Mouse (Mus musculus) myocyte (in vitro differentiated cells): Measurements from ENCODE around the gene Tmem8b. TPM values are rescaled to one million over a fixed set of nuclear protein-coding genes. Genes with fewer than 3 reads are reported as not detected.

Experiments used
- H3K27me3 ChIP-seq: one replicate; pipeline ENCODE4 v1.6.1; 2011; ENCODE audit not compliant: control insufficient read depth, insufficient read depth, insufficient read length
- H3K36me3 ChIP-seq: one replicate; pipeline ENCODE4 v1.6.1; 2011; ENCODE audit not compliant: control insufficient read depth, insufficient read depth
- H3K4me2 ChIP-seq: one replicate; pipeline ENCODE4 v1.6.1; 2011; ENCODE audit warnings: low read depth, control low read depth
- H3K4me3 ChIP-seq: one replicate; pipeline ENCODE4 v1.5.1; 2011; ENCODE audit warnings: mild to moderate bottlenecking, control low read depth, moderate library complexity
- H3K79me2 ChIP-seq: one replicate; pipeline ENCODE4 v1.6.1; 2011; ENCODE audit not compliant: control insufficient read depth, insufficient read depth
- H3ac ChIP-seq: one replicate; pipeline ENCODE4 v1.6.1; 2011; ENCODE audit not compliant: control insufficient read depth, insufficient read length
- CEBPB ChIP-seq: IDR thresholded peaks from 2 replicates; pipeline ENCODE4 v1.6.1; 2011; ENCODE audit warnings: mild to moderate bottlenecking, moderate library complexity; ENCODE audit not compliant: poor library complexity, insufficient read depth, severe bottlenecking
- E2F4 ChIP-seq: IDR thresholded peaks from one replicate; pipeline ENCODE4 v1.6.1; 2011; ENCODE audit warnings: mild to moderate bottlenecking, control low read depth, moderate library complexity; ENCODE audit not compliant: insufficient read depth
- MAX ChIP-seq: IDR thresholded peaks from one replicate; pipeline ENCODE4 v1.6.1; 2011; ENCODE audit warnings: low read depth, mild to moderate bottlenecking, control low read depth
- MYOD1 ChIP-seq, 3 experiments: IDR thresholded peaks; one replicate each; pipeline ENCODE4 v1.6.1; 2011; ENCODE audit warnings: control low read depth in 2 of 3, low read depth in 2 of 3, mild to moderate bottlenecking in 2 of 3, moderate library complexity in 1 of 3; ENCODE audit not compliant: insufficient read length in 2 of 3, control insufficient read depth in 1 of 3
- MYOG ChIP-seq, 3 experiments: IDR thresholded peaks; one replicate each; pipeline ENCODE4 v1.6.1; 2011; ENCODE audit warnings: control low read depth in 2 of 3, low read depth in 2 of 3, mild to moderate bottlenecking in 2 of 3; ENCODE audit not compliant: insufficient read length in 2 of 3, control insufficient read depth in 1 of 3, insufficient read depth in 1 of 3
- POLR2A ChIP-seq: IDR thresholded peaks from one replicate; pipeline ENCODE4 v1.6.1; 2011; ENCODE audit warnings: low read depth, mild to moderate bottlenecking, control low read depth, moderate library complexity; ENCODE audit not compliant: insufficient read length
- POLR2AphosphoS2 ChIP-seq: IDR thresholded peaks from one replicate; pipeline ENCODE4 v1.6.1; 2011; ENCODE audit warnings: low read depth, control low read depth; ENCODE audit not compliant: insufficient read length
- REST ChIP-seq: IDR thresholded peaks from one replicate; pipeline ENCODE4 v1.6.1; 2011; ENCODE audit warnings: mild to moderate bottlenecking, control low read depth, moderate library complexity; ENCODE audit not compliant: insufficient read depth, insufficient read length
- SRF ChIP-seq: IDR thresholded peaks from one replicate; pipeline ENCODE4 v1.6.1; 2011; ENCODE audit warnings: low read depth; ENCODE audit not compliant: control insufficient read depth, insufficient read length
- TCF12 ChIP-seq: IDR thresholded peaks from one replicate; pipeline ENCODE4 v1.6.1; 2011; ENCODE audit warnings: mild to moderate bottlenecking, control low read depth; ENCODE audit not compliant: poor library complexity, insufficient read depth, severe bottlenecking
- TCF3 ChIP-seq: IDR thresholded peaks from one replicate; pipeline ENCODE4 v1.6.1; 2011; ENCODE audit warnings: low read depth, control low read depth; ENCODE audit not compliant: insufficient read length
- USF1 ChIP-seq: IDR thresholded peaks from one replicate; pipeline ENCODE4 v1.6.1; 2011; ENCODE audit warnings: low read depth, mild to moderate bottlenecking, control low read depth, moderate library complexity
- polyA plus RNA-seq: library from polyadenylated mRNA; unstranded; fragments of >200 nt; fragmentation: generic; extraction: Trizol; gene quantifications from one replicate; pipeline ENCODE4 v1.2.1, GENCODE M21; 2012; ENCODE audit warnings: missing spikeins

Tmem8b gene
- polyA plus RNA-seq, 1 experiment, result 1.7 TPM

DNA sequence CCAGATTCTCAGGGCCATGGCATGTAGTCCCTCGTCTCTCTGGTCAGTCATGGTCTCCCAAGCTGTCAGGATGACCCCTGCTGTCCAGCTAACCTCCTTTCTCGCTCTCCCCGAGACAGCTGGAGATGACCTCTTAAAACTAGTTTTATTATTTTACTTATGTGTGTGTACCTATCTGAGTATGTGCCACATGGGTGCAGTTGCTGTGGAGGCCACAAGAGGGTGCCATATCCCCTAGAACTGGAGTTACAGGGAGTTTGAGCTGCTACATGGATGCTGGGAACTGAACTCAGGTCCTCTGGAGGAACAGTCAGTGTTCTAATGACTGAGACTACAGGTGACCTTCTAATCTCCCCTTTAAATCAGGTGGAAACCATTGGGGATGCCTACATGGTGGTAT is 19.0 kb upstream of the Tmem8b start:
- no peak overlapping the region for H3K4me3 ChIP-seq
- no peak overlapping the region for H3K4me2 ChIP-seq
- H3K79me2 ChIP-seq, result no peaks in the 10 kb centered on the region
- no peaks in the 10 kb centered on the region for H3K36me3 ChIP-seq
- TF ChIP-seq MYOD1 (IDR thresholded peaks at IDR 0.05; ENCODE audit: control insufficient read depth in 1 of 3, insufficient read length in 2 of 3, low read depth in 2 of 3) (no peak), MAX (no peak), POLR2A (no peak), SRF (no peak), MYOG (IDR thresholded peaks at IDR 0.05; ENCODE audit: control insufficient read depth in 1 of 3, insufficient read depth in 1 of 3, insufficient read length in 2 of 3, low read depth in 2 of 3) (no peak), REST (no peak), E2F4 (no peak)
- no peaks in the 10 kb centered on the region for H3K27me3 ChIP-seq
- no peak overlapping the region for H3ac ChIP-seq

- no peak for TF ChIP-seq REST
- TF ChIP-seq MYOD1 (IDR thresholded peaks at IDR 0.05; ENCODE audit: control insufficient read depth in 1 of 3, insufficient read length in 2 of 3, low read depth in 2 of 3), result no peak
- no peak for TF ChIP-seq MAX
- no peak for TF ChIP-seq TCF3
- no peak for TF ChIP-seq CEBPB
- no peak for TF ChIP-seq E2F4
- TF ChIP-seq POLR2AphosphoS2, result no peak
- TF ChIP-seq TCF12, result no peak
- TF ChIP-seq POLR2A, result no peak
- H3K79me2 ChIP-seq, result no peaks in the 10 kb centered on the region
- H3K27me3 ChIP-seq, result no peaks in the 10 kb centered on the region
- no peak overlapping the region for H3K4me3 ChIP-seq
- no peak overlapping the region for H3ac ChIP-seq
- no peak overlapping the region for H3K4me2 ChIP-seq
- no peaks in the 10 kb centered on the region for H3K36me3 ChIP-seq
These were observed 16.0 kb upstream of the Tmem8b start for GRCm38 (mm10) chr4:43652726-43653125.

- no peak for TF ChIP-seq CEBPB
- TF ChIP-seq TCF3, result no peak
- no peak for TF ChIP-seq USF1
- TF ChIP-seq POLR2A, result no peak
- no peak for TF ChIP-seq MYOG (IDR thresholded peaks at IDR 0.05; ENCODE audit: control insufficient read depth in 1 of 3, insufficient read depth in 1 of 3, insufficient read length in 2 of 3, low read depth in 2 of 3)
- TF ChIP-seq REST, result no peak
- no peak for TF ChIP-seq SRF
- TF ChIP-seq MAX, result no peak
- no peak for TF ChIP-seq POLR2AphosphoS2
- TF ChIP-seq E2F4, result no peak
- TF ChIP-seq MYOD1 (IDR thresholded peaks at IDR 0.05; ENCODE audit: control insufficient read depth in 1 of 3, insufficient read length in 2 of 3, low read depth in 2 of 3), result no peak
- no peak for TF ChIP-seq TCF12
- H3K4me3 ChIP-seq, result no peak within 1 kb of the TSS
These were observed 15.4 kb upstream of the Tmem8b start, which contains the start of gene Spag8 for GRCm38 (mm10) chr4:43653161-43654015. Spag8 (minus strand) TSS chr4:43653594.

DNA sequence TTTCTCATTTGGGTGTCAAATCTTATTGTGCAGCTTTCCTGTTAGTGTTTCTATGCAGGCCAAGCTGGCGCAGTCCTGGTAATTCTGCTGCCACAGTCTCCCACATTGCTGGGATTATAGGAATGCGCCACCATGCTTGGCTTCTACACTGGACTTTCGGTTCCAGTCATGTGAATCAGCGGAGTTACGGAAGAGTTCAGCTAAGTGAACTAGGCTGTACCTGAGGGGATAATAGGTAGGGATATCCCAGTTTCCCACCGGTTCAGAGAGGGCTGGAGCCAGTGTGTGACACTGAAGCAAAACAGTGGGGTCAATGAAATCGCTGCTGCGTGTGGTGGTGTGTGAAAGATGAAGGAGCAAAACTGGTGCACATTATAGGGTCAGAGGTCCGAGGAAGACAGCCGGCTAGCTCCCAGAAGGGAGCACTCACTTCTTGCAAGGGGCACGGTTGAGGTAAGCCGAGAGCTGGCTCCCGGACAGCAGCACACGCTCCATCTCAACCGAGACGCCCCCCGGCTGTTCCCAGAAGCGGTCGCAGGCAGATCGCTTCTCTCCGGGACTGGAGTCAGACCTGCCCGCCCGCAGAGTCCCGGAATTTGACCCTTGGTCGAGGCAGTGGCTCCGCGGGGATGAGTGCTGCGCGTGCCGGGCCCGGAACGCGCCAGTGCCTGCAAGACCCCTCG is 13.0 kb upstream of the Tmem8b start:
- Histone ChIP-seq H3K36me3 (no peaks in the 10 kb centered on the region), H3ac (peak overlapping the region; percentile 17), H3K27me3 (peaks cover 22% of the 10 kb centered on the region), H3K4me2 (peak overlapping the region; percentile 78), H3K4me3 (peak overlapping the region; percentile 34), H3K79me2 (no peaks in the 10 kb centered on the region)
- no peak for TF ChIP-seq E2F4
- TF ChIP-seq POLR2A, result no peak
- no peak for TF ChIP-seq CEBPB
- no peak for TF ChIP-seq TCF12
- no peak for TF ChIP-seq MYOG (IDR thresholded peaks at IDR 0.05; ENCODE audit: control insufficient read depth in 1 of 3, insufficient read depth in 1 of 3, insufficient read length in 2 of 3, low read depth in 2 of 3)
- TF ChIP-seq REST, result no peak
- TF ChIP-seq MAX, result no peak
- TF ChIP-seq SRF, result no peak
- no peak for TF ChIP-seq POLR2AphosphoS2
- TF ChIP-seq MYOD1 (IDR thresholded peaks at IDR 0.05; ENCODE audit: control insufficient read depth in 1 of 3, insufficient read length in 2 of 3, low read depth in 2 of 3), result no peak
- TF ChIP-seq USF1, result no peak
- TF ChIP-seq TCF3, result no peak

More at GRCm38 (mm10) chr4:43653161-43654015, 15.4 kb upstream of the Tmem8b start, which contains the start of gene Spag8:
- H3K4me2 ChIP-seq, result no peak within 1 kb of the TSS
- H3ac ChIP-seq, result no peak within 1 kb of the TSS
- H3K27me3 ChIP-seq, result peaks cover under 1% of the 10 kb centered on the region
- H3K36me3 ChIP-seq, result no peaks in the 10 kb centered on the region
- no peaks in the 10 kb centered on the region for H3K79me2 ChIP-seq
